Mouse (Mus musculus): Measurements from ENCODE around the gene Plcb2.

The Plcb2 gene

DNA sequence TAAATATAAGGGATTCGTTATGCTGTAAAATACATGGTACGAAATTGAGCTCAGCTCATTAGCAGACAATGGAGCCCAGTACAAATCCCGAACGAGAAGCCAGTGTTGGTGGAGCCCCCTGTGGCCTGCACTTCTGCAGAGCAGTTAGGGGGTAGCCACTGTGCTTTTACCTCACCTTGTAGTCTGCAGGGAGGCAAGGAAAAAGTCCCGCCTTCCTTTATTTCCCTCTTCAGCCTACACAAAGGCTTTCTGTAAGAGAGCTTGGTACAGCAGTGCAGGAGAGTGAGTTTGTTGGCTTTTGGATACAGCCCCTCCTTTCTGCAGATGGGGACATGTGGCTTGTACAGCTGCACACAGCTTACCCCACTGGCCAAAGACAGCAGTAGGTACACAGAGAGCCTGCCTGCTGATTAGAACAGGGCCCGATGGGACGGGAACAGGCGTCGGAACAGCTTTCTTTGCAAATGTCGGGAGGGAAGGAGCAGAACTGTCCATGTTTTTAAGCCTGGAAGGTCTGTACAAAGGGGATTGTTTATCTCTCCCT is 21.2 kb upstream of the Plcb2 start:
- no peak for DNase-seq

DNA sequence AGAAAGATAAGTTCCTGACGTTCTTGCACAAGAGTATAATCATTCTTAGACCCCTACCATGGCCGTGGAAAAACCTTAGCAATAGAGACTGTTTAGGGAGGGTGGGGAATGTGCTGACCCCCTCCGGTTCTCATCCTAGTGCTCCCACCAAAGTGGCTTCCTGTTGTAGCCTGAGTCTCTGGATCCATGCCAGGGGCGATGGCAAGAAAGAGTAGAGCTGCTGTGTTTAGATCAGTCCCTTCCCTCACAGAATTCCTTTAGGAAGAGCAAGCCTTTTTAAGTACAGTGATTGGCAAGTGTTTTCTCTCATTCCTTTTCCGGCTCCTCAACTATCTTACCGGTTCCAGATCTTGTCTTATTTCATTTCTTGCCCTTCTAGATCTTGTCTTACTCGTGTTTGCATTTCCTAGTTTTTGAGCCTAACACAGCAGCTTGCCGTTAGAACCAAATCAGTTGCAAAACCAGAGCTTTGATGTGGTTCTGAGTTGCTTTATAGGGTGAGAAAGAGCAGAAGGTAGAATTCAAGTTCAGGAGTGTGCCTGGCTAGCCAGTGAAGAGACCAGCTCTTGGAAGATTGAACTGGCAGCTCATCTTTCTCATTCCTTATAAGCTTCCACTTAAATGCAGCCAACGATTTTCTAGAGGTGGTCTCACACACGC is 19.2 kb upstream of the Plcb2 start:
- DNase-seq, result peak; percentile 73

DNA sequence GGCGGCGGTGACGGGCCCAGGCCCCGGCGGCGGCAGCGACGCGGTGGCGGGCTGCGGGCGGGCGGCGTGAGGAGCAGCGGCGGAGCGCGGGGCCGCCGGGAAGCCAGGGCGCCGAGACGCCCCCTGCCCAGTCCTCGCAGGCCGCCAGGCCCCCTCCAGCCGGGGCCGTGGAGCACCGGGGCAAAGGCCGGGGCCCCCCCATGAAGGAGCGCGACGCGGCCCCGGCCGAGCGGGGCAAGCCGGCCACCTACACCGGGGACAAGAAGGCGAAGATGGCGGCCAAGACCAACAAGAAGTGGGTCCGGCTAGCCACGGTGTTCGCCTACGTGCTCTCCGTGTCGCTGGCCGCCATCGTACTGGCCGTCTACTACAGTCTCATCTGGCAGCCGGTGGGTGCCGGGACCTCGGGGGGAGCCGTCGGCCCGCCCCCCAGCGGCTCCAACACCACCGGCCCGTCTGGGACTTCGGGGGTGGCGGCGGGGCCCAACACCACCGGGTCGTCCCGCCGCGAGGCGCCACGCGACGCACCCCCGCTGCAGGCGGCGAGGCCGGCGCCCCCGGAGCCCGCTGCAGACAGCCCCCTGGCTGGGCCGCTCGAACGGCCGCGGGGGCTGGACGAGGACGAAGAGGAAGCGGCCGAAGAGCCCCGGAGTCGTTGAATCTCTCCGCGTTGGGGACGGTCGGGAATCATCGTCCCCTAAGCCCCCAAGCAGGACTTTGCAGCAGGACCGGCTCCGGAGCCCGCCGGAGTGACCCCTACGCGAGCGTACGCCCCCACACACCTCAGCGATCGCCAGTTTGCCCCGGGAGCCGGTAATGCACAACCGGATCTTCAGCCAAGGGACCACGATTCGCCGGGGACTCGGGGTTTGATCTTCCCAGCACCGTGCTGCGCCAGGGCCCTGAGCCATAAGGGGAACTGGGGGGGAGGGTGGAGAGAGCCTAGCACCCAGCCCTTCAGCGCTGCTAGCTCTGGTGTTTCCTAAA is 18.0 kb upstream of the Plcb2 start:
- peak; percentile 62 for DNase-seq

DNA sequence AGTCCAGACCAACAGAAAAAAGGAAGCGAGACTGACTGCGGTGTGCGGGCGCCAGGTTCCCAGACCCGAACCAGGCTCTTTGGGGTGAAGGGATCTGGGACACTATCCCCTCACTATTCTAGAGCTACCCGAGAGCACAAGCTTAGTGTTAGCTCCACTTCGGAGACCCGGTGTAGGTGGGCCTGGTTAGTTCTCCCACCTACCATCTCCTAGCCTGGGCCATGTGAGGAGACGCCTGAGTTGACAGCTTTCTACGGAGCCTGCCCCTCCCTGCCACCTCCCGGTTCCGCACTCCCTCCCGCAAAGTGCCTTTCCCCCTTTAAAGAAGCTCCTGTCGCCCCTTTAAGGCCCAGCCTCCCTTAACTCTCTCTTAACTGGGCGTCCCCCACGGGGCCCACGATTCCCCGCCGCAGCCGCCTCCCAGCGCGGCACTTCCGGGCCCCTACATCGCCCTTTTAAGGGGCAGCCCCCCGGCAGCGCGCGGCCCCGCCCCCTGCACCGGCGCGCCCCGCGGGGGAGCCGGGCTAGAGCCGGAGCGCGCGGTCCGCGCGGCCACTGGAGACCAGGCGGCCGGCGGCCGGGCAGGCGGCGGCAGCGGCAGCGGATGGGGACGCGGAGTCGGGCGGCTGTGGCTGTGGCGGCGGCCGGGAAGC is 17.1 kb upstream of the Plcb2 start, which contains the start of gene Inafm2:
Gene Inafm2, plus strand, starts transcription at position 527 of the 653 bp plus-strand sequence.
- peak; percentile 94 for DNase-seq

DNA sequence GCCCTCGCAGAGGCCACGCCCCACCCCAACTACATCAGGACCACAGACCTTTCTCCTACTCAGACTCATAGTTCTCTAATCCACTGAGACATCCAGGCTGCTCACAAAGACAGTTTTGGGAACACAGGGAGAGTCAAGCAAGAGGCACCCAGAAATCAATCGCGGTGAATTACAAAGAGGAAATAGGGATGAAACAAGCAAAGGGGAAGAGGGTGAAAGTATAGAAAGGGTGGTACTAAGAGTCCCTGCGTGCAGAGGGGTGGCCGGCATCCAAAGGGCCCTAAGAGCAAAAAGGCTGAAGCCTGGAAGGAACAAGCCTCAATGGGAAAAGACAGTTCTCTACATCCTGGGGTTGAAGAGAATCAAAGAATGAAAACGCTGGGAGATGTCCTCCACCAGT is 16.4 kb upstream of the Plcb2 start:
- no peak for DNase-seq

DNA sequence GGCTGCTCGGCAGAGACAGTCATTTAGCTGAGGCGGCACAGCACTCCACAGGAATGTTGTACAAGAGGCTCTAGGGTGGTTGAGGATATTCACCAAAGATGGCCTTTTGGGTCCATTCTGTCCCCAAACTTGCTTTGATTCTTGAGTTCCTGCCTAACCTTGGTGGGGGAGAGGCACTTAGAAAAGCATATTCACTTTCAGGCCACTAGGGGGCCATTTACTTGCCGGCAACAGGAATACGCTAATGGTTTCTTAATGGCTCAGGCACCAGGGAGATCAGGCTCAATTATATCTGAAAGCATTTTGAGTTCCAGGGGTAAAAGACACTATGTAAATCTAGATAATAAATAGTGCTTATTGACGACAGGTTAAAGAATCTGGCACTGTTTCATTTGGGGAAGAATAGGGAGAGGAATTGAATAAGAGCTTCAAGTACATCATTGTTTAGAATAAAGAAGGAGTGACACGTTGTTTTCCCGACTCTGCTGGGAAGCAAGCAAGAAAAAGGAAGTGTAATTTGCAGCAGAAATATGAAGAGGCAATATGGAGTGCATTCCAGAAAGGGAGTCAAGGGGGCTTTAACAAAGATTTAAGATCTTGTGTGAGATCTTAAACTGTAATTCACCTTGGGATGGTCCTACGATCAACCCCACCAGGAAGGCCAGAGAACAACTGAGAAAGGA is 15.2 kb upstream of the Plcb2 start:
- DNase-seq, result peak; percentile 50

DNA sequence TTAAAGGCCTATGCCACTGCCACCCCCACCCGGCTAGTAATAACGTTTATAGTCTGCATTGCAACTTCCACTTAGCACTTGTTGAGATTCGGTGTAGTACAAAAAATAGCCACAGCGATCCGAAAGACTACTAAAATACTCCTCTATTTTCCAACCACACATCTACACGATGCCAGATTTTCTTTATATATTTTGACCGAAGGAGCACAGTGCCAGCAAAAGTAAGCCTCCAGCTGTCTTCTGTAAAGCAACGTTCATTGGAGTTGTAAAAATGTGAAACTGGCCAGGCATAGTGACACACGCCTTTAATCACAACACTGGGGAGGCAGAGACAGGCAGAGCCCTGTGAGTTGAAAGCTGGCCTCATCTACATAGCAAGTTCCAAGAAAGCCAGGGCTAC is 12.9 kb upstream of the Plcb2 start:
- no peak for DNase-seq

DNA sequence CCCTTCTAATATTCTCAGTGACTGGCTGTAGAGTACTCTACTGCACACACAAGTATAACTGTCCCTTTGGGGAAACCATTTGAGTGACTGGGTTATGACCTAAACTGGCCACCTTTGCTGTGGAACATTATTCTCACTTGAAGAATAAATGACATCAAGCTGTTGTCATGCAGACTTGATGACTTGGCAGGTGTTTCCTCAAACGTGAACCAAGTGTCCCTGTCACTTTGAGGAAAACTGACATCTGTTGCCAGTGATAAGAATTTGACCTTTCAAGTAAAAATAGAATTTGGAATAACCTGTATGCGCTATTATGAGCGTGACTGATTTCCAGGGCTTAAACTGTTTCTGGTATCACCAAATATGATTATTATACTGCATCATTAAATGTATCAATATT is 12.1 kb upstream of the Plcb2 start:
- no peak for DNase-seq

DNA sequence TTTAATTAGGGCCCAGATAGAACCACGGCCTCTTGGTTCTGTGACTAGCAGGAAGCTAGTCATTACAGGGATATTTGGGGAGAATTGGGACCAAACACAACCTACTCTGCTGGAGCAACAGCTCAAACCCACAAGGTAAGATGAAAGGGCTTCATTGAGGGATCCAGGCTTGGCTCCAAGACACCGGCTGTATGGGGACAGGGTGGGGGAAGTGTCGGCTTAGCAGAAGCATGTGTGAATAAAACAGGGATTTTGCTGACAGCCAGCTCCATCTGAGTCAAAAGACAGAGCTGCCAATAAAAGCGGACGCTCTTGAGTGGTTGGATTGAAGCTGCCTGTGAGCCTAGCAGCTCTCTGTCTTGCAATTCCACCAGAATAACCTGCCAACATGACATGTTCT is 5.1 kb upstream of the Plcb2 start:
- no peak for DNase-seq

DNA sequence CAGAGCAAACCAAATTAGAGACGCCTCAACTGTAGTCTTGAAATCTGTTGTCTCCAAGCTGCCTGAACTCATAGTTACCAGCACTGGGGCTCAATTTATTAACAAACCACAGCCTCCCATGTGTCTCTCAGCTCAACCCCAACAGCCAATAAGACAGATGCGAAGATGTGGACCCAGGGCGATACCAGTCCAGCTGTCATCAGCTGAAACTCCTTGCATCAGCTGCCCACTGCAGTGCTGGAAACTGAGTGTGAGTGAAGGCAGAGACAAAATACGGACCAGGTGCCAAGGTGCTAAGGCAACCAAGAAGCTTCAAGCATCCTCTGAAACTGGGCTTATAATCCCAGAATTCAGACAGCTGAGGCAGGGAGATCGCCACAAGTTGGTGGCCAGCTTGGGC is 3.7 kb upstream of the Plcb2 start:
- DNase-seq, result no peak

DNA sequence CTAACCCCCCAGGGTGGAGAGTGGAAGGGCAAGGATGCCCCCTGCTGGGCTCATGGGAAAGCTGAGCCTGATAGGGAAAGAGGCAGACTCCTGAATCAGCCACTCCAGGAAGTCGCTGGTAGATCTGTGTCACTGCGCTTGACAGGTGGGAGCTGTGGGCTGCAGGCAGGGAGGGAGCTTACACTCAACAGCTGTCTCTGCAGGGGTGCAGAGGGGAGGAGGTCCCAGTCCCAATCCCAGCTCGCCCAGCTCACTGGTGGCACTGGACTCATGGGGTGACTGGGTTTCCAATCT is 2.3 kb upstream of the Plcb2 start:
- DNase-seq, result peak; percentile 92

DNA sequence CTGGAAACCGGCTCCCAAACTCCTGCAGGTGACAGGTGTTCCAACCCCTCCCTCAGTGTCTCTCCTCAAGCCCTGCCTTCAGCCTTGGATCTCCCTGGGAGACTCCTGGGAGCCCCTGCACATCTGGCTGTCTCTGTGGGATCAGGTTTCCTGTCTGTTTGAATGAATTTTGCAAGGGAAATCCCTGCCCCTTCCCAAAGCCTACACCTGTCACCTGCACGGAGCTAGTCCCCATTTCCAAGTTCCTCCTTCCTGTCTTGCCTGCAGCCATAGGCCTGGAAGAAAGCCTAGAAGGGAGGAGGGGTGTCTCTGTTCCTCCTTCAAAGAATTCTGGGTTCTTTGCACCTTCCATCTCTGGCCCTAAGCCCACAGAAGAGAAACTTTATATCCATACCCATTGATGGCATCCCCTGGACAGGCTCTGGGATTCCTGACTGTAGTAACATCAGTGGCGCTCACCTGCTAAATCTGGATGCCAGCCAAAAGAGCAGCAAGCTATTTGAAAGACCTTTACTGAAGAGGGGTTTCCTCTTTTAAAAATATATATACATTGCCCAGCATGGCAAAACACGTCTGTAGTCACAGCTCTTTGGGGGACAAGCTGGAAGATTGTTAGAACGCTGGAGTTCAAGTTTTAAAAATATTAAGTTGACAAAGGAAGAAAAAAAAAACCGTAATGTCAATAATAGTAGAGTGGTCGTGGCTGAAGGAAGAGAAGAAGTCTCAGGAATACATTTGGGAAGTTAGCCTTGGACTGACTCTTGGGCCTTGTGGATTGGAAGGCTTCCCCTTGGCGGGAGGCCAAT is 1.8 kb upstream of the Plcb2 start:
- DNase-seq, result no peak

DNA sequence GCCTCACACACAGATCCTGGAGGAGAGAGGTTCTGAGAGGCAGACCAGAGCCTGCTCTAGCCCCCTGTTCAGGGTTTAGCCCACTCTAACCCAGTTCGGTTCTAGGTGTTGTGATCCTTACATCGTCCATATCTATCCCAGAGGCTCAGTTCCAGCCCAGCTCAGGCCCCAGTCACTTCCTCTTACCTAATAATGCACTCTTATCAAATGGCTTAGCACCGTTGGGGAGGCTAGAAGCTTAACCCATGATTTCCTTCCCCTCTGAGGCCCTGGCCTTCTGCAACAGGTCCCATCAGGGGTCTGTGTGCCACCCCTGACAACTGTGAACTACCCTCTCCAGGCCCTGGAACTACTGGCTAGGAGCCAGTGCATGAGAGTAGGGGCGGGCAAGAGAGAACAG is 956 bp upstream of the Plcb2 start:
- DNase-seq, result no peak

DNA sequence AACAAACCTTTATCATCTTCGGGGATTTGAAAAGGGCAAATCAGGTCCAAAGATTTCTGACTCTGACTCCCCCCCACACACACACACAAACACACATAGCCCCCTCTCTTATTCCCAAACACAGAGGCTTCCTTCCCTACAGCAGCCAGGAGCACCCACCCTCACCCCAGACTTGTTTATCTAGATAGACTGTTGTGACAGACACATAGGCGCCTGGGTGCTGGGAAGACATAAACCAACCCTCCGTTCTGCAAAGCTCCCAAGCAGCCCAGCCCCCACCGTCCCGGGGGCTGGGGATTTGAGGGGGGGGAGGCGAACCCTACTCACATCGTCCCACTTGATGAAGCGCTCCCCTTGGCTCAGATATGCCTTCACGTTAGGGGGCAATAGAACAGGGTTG is 327 bp downstream of the Plcb2 start:
- peak; percentile 62 for DNase-seq

DNA sequence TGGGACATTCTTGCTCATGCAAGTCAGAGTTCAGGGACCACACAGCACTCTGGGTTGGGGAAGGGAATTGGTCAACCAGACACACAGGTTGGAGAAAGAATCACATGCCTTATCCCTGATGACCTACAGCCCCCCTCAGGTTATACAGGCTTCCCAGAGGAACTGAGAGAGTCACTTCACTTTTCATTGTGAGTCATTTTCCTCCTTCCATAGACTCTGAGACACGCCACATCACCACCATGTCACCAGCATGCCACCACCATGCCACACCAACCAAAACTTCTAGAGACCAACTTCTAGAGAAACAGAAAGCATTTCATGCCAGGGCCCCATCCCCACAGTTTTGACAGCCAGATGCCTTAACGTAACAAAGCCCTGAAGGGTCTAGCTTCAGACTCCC is 1.4 kb downstream of the Plcb2 start:
- DNase-seq, result no peak

DNA sequence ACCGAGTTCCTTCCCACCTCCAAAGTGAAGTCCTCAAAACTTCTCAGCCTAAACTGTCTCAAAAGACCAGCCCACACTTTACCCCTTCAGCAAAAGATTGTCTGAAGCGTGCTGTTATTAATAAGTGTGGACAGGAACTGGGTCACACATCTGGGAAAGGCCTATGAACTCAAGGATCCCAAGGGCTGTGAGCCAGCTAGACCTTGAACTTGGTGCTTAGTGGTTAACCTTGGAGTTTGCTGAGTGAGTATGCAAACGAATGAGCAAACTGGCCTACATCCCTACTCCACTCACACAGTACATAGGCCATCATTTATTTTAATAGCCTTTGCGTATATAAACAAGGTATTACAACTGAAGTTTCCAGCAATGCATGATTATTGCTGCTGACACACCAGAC is 2.7 kb downstream of the Plcb2 start:
- DNase-seq, result no peak

DNA sequence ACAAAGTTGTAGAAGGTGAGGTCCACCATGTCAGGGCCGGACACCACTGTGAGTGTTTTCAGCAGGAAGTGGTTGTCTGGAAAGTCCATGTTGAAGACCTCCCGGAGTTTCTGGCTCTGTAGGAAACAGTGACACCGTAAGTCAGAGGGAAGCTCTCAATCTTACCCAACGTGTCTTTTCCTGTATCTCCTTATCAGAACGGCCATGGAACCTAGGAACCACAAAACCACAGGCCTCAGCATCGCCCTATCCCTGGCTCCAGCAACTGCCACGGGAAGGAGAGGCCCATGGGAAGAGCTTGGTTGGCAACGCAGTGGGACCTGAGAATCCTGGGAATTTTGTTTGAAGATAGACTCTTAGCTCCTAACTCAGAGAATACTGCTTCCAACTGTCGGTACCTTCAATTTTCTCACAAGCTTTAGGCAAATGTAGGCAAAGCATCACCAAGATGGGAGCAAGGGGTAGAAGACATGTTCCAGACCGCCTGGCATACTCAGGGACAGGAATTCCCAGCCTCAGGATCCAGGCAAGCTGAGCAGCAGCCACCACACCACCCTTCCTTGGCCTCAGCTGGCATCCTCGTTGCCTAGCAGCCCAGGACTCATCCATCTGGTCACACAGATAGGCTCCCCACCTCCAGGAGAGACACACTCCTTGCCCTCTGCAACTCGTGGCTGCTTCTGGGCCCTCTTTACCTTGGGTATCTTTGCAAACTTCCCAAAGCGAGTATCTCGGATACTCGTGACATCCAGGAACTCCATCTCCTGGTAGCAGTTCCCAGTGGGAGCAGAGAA is 4.3 kb downstream of the Plcb2 start:
- DNase-seq, result no peak

DNA sequence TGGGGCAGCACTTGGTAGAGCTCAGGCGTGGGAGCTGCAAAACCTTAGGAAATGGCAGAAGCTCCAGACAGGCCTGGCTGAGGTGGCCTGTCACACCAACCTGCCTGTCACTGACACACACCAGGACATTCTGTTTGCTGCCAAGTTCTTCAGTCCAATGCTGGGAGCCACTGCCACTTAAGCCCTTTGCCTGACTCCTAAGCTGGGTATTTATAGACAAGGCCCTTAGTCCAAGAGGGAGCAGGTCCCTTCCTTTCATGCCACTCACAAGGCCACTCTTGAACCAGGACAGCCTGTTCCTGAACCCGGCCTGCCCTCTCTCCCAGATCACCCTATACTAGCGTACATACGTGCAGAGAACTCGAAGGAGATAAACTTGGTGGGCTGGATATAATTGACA is 11.6 kb downstream of the Plcb2 start:
- DNase-seq, result no peak

DNA sequence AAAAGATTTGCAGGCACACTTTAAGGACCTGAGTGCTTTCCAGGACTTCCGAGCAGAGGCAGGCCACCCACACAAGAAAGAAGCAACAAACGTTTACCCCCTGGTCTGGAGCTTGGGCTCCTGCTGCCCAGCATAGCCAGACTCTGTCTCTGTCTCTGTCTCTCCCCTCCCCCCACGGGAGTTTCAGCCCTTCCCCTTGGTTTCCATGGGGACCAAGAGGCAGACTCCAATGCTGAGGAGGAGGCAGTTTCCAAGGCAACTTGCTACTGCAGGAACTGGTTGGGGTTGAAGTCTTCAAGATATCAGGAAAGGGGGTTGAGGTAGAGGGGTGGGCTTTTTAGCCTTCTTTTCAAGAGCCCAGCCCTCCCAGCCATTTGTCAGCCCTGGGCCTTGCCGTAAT is 14.0 kb downstream of the Plcb2 start:
- no peak for DNase-seq

DNA sequence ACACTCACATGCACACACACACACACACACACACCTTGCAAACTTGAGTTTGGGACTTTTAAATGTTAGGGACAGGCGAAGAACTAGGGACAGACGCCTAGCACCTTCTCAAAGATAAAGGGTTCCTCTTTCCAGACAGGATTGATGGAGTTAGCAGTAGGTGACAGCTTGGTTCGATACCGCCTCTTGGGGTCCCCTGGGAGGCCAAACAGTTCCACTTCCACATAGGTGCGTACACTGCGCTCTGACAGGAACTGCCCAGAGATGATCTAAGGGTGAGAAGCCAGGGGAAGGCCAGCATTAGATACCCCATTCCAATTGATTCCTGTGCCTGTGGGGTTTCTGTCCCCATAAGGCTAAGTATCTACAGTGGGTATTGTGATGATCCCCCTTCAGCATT is 14.6 kb downstream of the Plcb2 start:
- no peak for DNase-seq

DNA sequence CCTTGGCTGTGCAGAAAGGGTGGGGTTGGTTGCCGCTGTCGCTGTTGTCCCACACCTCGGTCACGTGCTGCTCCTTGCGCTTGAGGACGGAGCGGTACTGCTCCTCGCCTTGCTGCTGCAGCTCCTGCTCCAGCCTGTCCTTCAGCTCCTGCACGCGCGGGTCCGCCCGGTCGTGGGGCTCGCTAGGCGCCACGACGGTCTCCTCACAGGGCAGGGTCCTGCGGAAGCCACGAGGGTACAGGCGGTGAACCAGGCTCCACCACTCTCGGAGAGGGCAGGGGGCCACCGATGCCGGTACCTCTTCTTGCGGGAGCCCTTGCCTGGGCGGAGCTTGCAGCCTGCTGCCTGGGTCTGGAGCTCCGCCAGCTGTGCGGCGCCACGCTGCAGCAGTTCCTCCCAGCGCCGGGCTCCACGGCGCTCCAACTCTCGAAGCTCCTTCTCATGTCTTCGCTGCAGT is 17.2 kb downstream of the Plcb2 start:
- peak; percentile 78 for DNase-seq

All from kidney, postnatal 10 days (tissue).